Mouse (Mus musculus): ENCODE results near the gene Col8a1. TPM values are rescaled to one million over a fixed set of nuclear protein-coding genes. Genes with fewer than 3 reads are reported as not detected.

The Col8a1 gene
- polyA plus RNA-seq, 1 experiment = 0.84 TPM

DNA sequence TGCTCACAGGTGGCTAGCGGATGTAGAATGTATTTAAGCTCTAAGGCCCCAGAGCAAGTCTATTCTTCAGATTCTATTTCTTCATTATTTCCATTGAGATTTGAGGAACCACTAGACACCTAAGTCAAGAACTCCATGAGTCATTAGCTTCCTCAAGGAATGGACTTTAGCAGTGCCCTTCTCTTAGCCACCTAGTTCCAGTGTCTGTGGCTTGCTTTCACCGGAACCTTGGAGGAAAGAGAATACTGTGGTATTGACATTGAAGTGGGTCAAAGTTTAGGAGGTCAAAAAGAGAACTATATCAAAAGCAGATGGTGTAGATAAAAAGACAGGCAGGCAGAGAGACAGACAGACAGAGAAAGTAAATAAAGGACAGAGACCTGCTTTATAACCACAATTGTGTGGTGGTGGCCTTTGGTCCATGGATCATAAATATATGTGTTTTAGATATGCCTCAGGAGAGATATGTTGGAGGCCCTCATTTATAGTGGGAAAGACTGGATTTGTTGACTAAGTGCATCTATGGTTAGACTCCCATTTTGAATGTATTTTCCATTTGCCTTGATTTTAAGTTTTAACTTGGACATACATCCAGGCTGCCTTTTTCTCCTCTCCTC lies 60.5 kb downstream of the Col8a1 start:
- Histone ChIP-seq H3K4me1 (ENCODE audit: control insufficient read depth, insufficient read depth, low read length) (no peaks in the 10 kb centered on the region), H3K4me3 (ENCODE audit: insufficient read depth, low read length) (no peak overlapping the region), H3K27ac (ENCODE audit: insufficient read depth, low read depth, low read length) (no peak overlapping the region)
- TF ChIP-seq POLR2A (IDR thresholded peaks at IDR 0.05; ENCODE audit: borderline replicate concordance, low read depth, low read length) (no peak), CTCF (IDR thresholded peaks at IDR 0.05; ENCODE audit: low read depth, low read length) (no peak)

DNA sequence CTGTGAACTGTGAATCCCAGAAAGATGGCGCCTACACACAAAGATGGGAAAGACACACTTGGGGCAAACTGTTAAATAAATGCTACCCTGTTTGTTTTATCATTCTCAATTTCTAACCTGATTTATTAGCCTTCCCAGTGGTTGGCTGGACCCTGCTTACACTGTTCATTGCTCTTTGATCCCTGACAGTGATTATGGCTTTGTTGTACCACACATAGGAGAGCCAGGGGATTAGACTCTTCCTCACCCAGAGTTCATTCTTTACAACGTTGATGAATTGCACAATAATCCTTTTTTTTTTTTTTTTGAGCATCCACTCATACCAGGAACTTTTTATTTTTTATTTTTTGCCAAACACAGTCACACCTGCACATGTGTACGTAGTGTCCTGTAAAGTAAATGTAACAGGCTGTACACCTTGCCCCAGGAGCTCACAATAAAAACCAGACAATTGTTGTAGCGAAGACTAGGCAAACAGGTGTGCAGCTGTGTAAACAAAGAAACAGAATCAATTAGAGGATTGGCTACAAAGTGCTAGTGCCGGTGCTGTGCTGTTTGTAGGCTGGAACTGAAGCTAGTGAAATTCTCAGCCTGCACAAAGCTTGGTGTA lies 68.6 kb downstream of the Col8a1 start:
- TF ChIP-seq CTCF (IDR thresholded peaks at IDR 0.05; ENCODE audit: low read depth, low read length) = no peak
- TF ChIP-seq POLR2A (IDR thresholded peaks at IDR 0.05; ENCODE audit: borderline replicate concordance, low read depth, low read length) = no peak
- Histone ChIP-seq H3K4me1 (ENCODE audit: control insufficient read depth, insufficient read depth, low read length) (no peaks in the 10 kb centered on the region), H3K27ac (ENCODE audit: insufficient read depth, low read depth, low read length) (no peak overlapping the region), H3K4me3 (ENCODE audit: insufficient read depth, low read length) (no peak overlapping the region)

DNA sequence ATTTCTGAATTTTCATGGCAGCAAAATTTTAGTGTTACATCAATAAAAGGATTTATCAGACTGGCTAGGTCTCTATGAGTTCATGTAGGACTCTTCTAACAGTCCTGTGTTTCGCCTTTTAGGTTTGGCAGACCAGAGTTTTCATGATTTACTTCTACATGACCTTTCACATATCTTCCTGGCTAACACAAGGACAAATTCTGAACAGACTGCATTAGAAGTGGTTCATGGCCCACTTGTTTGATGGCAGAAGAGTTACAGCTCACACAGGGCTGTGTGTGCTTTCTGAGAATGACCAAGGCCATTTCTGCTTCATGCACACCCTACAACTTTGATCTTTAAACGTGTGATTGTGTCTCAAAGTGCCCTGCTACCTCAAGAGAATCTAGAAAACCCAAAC lies 82.3 kb downstream of the Col8a1 start:
- no peak for TF ChIP-seq CTCF (IDR thresholded peaks at IDR 0.05; ENCODE audit: low read depth, low read length)
- TF ChIP-seq POLR2A (IDR thresholded peaks at IDR 0.05; ENCODE audit: borderline replicate concordance, low read depth, low read length) = no peak
- Histone ChIP-seq H3K4me1 (ENCODE audit: control insufficient read depth, insufficient read depth, low read length) (no peaks in the 10 kb centered on the region), H3K27ac (ENCODE audit: insufficient read depth, low read depth, low read length) (no peak overlapping the region), H3K4me3 (ENCODE audit: insufficient read depth, low read length) (no peak overlapping the region)

GRCm38 (mm10) chr16:57671637-57672036 lies 82.9 kb downstream of the Col8a1 start:
- Histone ChIP-seq H3K4me1 (ENCODE audit: control insufficient read depth, insufficient read depth, low read length) (no peaks in the 10 kb centered on the region), H3K27ac (ENCODE audit: insufficient read depth, low read depth, low read length) (no peak overlapping the region), H3K4me3 (ENCODE audit: insufficient read depth, low read length) (no peak overlapping the region)
- TF ChIP-seq POLR2A (IDR thresholded peaks at IDR 0.05; ENCODE audit: borderline replicate concordance, low read depth, low read length) (no peak), CTCF (IDR thresholded peaks at IDR 0.05; ENCODE audit: low read depth, low read length) (no peak)

GRCm38 (mm10) chr16:57669348-57669747 lies 85.2 kb downstream of the Col8a1 start:
- Histone ChIP-seq H3K4me1 (ENCODE audit: control insufficient read depth, insufficient read depth, low read length) (no peaks in the 10 kb centered on the region), H3K4me3 (ENCODE audit: insufficient read depth, low read length) (no peak overlapping the region), H3K27ac (ENCODE audit: insufficient read depth, low read depth, low read length) (no peak overlapping the region)
- no peak for TF ChIP-seq POLR2A (IDR thresholded peaks at IDR 0.05; ENCODE audit: borderline replicate concordance, low read depth, low read length)
- TF ChIP-seq CTCF (IDR thresholded peaks at IDR 0.05; ENCODE audit: low read depth, low read length) = no peak

- no peaks in the 10 kb centered on the region for H3K4me1 ChIP-seq (ENCODE audit: control insufficient read depth, insufficient read depth, low read length)
- no peak overlapping the region for H3K4me3 ChIP-seq (ENCODE audit: insufficient read depth, low read length)
- TF ChIP-seq CTCF (IDR thresholded peaks at IDR 0.05; ENCODE audit: low read depth, low read length) = no peak
- no peak overlapping the region for H3K27ac ChIP-seq (ENCODE audit: insufficient read depth, low read depth, low read length)
These were observed 91.9 kb downstream of the Col8a1 start for GRCm38 (mm10) chr16:57662661-57663060.

DNA sequence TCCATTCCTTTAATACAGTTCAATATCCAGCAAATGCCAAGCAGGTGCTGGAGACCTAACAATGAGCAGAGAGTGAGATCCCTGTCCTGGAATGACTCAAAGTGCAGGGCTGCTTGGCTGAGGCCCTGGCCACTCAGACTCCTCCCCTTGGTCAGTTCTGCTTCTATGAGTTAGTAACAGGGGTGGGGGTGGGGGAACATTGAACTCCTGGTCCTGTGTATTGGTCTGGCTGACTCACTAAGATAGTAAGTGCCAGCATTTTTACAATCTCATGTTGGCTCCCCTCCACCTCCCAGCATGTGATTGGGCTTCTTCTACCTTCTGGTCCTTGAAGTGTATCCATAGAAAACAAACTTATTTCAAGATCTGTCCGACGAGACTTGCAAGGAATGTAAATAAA lies 104.6 kb downstream of the Col8a1 start:
- TF ChIP-seq POLR2A (IDR thresholded peaks at IDR 0.05; ENCODE audit: borderline replicate concordance, low read depth, low read length) (no peak), CTCF (IDR thresholded peaks at IDR 0.05; ENCODE audit: low read depth, low read length) (no peak)
- H3K4me3 ChIP-seq (ENCODE audit: insufficient read depth, low read length) = no peak overlapping the region
- no peak overlapping the region for H3K27ac ChIP-seq (ENCODE audit: insufficient read depth, low read depth, low read length)
- no peaks in the 10 kb centered on the region for H3K4me1 ChIP-seq (ENCODE audit: control insufficient read depth, insufficient read depth, low read length)

DNA sequence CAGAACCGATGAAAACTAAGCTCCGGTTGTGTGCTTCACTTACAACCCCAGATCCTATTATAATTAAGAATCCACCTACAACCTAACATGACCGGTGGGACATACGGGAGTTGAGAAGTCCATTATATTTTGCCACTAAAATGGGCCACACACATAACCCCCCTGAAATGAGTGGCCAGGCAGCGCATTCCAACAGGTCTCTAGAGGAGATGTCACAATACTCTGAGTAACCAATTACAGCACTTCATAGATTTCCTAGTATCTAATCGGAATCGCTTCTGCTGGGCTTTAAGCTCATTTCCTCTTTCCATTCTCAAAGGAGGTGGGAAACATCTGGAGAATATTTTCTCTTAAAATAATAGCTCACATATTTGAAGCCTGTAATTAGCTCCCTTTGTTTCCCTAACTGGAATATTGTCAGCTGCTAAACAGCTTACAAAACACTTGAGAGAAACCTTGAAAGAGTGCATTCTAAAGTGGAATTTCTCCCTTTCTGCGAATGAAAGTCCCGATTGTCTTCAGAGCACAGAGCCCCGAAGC lies 113.1 kb downstream of the Col8a1 start:
- Histone ChIP-seq H3K27ac (ENCODE audit: insufficient read depth, low read depth, low read length) (no peak overlapping the region), H3K4me3 (ENCODE audit: insufficient read depth, low read length) (no peak overlapping the region), H3K4me1 (ENCODE audit: control insufficient read depth, insufficient read depth, low read length) (no peaks in the 10 kb centered on the region)
- no peak for TF ChIP-seq CTCF (IDR thresholded peaks at IDR 0.05; ENCODE audit: low read depth, low read length)
- no peak for TF ChIP-seq POLR2A (IDR thresholded peaks at IDR 0.05; ENCODE audit: borderline replicate concordance, low read depth, low read length)

GRCm38 (mm10) chr16:57634766-57635165 lies 119.8 kb downstream of the Col8a1 start:
- TF ChIP-seq POLR2A (IDR thresholded peaks at IDR 0.05; ENCODE audit: borderline replicate concordance, low read depth, low read length) = no peak
- no peak for TF ChIP-seq CTCF (IDR thresholded peaks at IDR 0.05; ENCODE audit: low read depth, low read length)
- H3K27ac ChIP-seq (ENCODE audit: insufficient read depth, low read depth, low read length) = no peak overlapping the region
- H3K4me3 ChIP-seq (ENCODE audit: insufficient read depth, low read length) = no peak overlapping the region
- no peaks in the 10 kb centered on the region for H3K4me1 ChIP-seq (ENCODE audit: control insufficient read depth, insufficient read depth, low read length)

- Histone ChIP-seq H3K4me1 (ENCODE audit: control insufficient read depth, insufficient read depth, low read length) (no peaks in the 10 kb centered on the region), H3K27ac (ENCODE audit: insufficient read depth, low read depth, low read length) (no peak overlapping the region), H3K4me3 (ENCODE audit: insufficient read depth, low read length) (no peak overlapping the region)
- no peak for TF ChIP-seq POLR2A (IDR thresholded peaks at IDR 0.05; ENCODE audit: borderline replicate concordance, low read depth, low read length)
- peak; percentile 48 for TF ChIP-seq CTCF (IDR thresholded peaks at IDR 0.05; ENCODE audit: low read depth, low read length)
These were observed 120.3 kb downstream of the Col8a1 start for GRCm38 (mm10) chr16:57634191-57634590.

Data from bone marrow macrophage, adult 2 months (primary cell).